Mouse (Mus musculus): Measurements from ENCODE around the gene Skap1.

DNA sequence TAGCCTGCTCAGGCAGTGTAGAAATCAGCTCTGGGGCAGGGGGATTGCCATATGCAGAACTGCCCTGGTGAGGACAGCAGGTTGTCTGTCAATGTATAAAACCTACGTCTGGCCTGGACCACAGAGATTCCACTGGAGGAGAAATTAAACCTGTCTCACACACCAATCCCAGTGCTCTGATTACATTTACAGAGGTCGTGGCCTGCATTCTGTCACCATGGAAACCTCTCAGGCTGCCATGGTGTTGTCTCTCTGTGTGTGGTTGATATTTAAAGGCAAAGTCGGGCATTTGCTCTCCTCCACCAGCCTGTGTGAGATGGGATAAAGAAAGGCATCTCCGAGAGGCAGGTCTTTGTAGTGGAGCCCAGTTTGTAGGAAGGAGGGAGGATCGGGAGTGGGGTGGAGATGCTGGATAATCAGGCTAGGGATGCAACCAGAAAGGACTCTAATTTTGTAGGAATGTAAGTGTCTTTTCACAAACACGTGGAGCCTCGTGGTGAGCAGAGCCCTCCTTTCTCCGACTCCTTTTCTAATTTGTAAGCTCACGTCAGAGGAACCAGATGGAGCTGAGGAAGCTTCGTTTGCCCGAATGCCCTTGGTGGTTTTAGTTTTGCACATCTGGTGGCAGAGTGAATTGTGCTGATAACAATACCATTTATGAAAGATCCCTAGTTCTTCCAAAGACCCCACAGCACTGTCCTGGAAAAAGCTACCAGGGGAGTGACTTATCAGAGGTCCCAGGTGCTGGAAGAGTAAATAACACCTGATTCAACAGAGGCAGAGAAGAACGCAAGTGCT, 7.7 kb upstream of the Skap1 start:
- TF ChIP-seq EP300 (IDR thresholded peaks at IDR 0.05; ENCODE audit: low read depth): no peak
- no peak for TF ChIP-seq CTCF (IDR thresholded peaks at IDR 0.05; ENCODE audit: low read depth)

Measured in heart, postnatal 0 days (tissue).